Mouse (Mus musculus): ENCODE results near the gene Add2.

- TF ChIP-seq POLR2A (IDR thresholded peaks at IDR 0.05; ENCODE audit: low read depth, low read length), result no peak
- TF ChIP-seq CTCF (IDR thresholded peaks at IDR 0.05; ENCODE audit: borderline replicate concordance, insufficient read depth, low read length), result no peak
These were observed 97.3 kb downstream of the Add2 start for GRCm38 (mm10) chr6:86125761-86126160.

All from embryonic fibroblast, embryonic 13.5 days (primary cell).